Mouse (Mus musculus): ENCODE measurements around the gene Gm20897.
"Not testable (repeated sequence)": the region's sequence is repeated elsewhere in the genome, so short reads cannot be mapped to it uniquely, and the experiment has no call there.

Gm20897 gene

GRCm38 (mm10) chrY:38502138-38502537 lies at the start of gene Gm20897:
TSS of gene Gm20897 (minus strand) at chrY:38502238.
- DNase-seq (ENCODE audit: low spot score in 2 of 2) = not testable (repeated sequence)
